Mouse (Mus musculus) lung, postnatal 36 days (tissue): ENCODE results near the gene Dazap2.

Source experiments
- DNase-seq: peaks from one replicate; pipeline ENCODE4 v3.0.0; 2022; ENCODE audit warnings: mixed read lengths

The Dazap2 gene

DNA sequence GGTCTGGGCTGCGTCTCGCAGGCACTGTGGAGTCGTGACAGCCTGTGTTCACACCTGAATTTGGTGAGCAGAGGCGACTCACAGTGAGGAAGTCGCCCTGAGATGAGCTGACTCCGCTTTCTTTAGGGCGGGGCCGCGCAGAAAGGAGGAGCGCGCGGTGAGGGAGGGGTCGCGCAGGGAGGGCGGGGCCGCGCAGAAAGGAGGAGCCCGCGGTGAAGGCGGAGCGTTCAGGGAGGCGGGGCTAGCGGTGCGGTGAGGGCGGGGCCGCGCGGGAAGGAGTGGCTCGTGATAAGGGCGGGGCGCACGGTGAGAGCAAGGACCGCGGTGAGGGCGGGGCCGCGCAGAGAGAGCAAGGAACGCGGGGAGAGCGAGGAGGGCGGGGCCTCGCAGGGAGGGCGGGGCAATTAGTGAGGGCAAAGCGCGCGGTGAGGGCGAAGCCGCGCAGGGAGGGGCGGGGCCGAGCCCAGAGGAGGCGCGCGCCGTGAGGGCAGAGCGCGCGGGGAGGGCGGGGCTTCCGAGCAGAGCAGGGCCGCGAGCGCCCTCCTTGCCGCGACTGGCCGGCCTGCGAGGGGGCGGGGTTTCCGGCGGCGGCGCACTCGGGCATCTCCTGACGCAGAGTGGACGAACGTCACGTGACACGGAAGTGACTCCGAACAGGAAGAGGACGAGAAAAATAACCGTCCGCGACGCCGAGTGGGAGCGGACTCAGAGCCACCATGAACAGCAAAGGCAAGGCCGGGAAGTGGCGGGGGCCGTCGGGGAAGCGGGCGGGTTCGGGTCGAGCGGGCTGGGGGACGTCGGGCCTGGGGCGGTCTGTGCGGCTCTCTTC, at the start of gene Dazap2:
TSS of gene Dazap2 (plus strand) at position 354 of the 829 bp plus-strand sequence.
- peak; percentile 99 for DNase-seq

DNA sequence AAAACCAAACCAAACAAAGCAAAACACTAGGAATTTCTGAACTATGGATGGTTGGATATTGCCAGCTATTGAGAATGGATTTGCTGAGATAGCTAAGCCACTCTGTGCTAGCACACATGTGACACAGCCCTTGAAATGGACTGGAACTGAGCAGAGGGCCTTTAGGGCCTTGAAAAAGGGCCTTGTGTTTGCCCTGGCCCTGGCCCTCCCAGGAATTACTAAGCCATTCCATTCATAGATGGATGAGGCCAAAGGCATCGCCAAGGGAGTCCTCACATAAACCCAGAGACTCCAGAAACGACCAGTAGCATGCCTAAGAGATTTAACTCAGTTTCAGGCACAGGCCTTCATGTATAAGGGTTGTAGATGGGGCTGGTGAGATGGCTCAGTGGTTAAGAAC, 48.6 kb upstream of the Dazap2 start:
- DNase-seq, result no peak

DNA sequence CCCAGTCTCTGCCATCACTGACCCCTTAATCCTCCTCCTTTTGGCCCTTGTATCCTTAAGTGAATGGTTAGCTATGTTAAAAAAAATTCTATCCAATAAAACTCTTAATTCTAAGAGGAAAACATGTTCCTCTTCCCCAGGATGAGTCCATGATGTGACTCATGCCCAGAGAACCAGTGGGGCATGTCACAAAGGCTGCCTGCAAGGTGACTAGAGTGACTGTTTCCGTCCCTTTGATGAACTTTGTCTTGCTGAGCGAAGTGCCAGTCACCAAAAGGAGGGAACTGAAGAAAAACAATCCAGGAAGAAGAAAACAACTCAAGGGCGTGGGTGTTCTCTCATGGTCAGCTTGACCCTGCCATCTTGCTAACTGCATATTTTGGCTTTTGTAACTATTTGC, 45.9 kb upstream of the Dazap2 start:
- no peak for DNase-seq

DNA sequence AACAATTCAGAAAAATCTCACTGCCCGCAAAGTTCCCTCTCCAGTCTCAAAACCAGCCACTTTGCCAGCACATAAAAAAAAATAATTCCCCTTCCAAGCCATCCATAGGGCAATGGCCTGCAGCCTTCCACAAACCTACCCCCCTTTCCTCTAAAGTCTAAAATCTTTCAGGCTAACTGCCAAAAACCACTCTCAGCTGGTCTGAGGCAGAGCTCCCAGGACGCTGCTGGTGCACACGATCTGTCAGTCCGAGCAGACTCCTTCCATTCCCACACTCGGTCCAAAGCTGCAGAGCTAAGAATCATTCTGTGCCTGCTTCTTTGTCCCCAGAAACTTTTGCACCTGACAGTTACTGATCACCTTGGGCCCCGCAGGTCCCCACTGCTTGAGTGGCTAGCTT, 41.2 kb upstream of the Dazap2 start:
- no peak for DNase-seq

DNA sequence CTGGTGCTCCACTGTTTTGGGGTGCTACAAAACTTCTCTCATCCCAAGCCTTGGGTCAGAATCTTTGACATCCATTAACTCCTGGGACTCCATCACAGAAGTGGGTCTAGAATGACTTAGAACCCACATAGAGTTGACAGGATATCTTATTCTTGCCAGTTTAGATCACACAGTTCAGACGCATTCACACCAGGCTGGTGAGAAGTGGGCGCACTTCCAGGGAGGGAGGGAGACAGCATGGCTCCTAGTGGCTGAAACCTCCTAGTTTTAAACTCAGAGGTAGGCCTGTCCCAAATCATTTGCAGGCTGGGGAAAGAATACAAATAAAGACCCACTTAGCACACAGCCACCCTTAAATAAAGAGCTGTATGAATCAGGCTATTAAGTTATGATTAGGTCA, 40.8 kb upstream of the Dazap2 start:
- no peak for DNase-seq

DNA sequence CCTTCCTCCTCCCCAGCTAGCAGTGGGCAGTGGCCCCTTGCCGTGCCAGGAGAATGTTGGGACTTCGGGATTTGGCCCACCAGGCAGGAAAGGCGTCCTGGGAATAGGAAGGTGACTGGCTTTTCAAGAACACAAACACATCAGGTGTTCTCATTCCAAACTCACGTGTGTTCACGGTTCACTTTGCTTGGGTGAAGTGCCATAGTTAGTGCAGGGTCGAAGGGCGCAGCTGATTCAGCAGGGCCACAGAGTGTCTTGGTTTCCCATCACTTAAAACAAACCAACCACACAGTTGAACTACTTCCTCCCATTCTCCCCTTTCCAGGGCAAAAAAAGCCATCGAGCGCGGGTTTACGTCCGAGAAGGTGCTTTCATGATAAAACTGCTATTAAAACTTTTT, 39.8 kb upstream of the Dazap2 start:
- no peak for DNase-seq

DNA sequence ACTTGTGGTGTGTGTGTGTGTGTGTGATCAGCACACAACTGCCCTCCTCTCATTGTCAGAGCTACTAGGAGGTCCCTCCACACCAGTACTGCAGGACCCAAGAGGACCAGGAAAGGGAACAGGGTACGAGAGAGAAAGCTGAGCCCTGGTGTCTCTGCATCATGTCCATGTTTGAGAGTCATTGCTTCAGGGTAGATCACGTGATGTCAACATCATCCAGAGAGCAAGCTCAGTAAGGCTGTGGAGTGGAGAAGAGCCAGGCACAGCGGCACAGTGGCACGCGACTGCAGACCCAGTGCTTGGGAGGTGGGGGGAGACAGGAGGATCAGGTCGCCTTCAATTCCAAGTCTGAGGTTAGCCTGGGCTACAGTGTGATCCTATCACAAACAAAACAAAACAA, 38.8 kb upstream of the Dazap2 start:
- DNase-seq, result no peak

DNA sequence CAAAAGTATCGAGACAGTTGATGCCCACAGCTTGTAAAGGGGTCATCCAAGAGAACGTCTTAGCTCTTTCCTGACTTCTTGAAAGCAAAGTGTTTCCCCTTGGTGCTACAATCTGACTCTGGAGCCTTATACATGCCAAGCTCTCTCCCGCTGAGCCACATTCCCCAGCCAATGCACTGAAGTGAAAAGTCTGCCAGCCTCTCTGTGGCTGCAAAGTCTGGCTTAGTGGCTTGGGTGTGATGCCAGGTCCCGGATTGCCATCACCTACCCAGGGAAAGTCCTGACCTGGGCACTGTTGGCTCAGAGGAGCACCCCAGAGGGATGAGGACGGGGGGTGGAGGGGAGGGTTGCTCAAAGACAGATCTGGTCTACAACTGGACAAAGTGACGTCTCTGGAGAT, 38.3 kb upstream of the Dazap2 start:
- no peak for DNase-seq

DNA sequence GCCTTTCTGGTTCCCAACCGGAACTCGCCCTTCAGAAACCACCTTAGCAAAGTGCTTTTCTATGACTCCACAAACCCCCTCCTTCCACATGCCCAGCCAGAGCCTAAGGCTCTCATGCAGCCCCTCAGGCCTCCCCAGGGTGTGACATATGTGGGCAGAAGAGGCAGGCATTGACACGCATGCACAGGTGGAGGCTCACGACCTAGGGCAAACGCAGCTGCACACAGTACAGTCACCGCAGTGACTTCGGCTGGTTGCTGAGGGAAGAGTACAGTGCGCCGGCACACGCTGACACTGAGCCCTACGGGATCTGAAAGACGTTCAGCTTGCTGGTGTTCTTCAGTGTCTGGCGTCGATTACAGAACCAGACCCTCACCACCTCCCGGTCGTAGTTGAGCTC, 37.2 kb upstream of the Dazap2 start:
- DNase-seq, result no peak

DNA sequence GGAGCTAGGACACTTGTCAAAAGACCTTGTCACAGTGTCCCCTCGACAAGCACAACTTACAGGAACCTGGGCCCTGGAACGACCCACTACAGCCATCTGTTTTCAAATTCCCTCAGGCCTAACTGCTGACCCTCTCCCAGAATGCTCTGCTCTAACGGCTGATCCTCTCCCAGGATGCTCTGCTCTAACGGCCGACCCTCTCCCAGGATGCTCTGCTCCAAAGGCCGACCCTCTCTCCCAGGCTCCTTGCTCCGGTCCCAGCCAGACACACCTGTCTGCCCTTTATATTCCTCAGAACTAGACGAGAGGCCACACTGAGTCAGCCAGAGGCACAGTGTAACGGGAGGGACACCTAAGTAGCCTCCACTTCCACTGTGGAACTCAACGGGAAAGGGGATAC, 35.0 kb upstream of the Dazap2 start:
- no peak for DNase-seq

DNA sequence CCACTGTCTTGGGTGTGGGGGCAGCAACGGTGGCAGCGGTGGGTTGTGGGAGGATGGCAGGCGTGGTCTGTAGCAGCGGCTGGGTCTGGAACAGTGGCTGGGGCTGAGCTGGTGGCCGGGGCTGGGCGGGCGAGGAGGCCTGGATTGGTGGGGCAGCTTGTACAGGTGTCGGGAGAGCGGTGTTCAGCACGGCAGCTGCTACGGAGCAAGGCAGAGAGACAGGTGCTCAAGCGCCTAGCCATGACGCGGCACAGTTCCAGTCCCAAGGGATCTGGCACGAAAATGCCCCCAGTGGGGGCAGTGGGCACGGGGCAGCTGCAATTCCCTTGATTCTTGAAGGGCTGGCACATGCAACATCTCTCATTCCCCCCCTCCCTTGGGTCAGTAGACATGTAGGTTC, 29.2 kb upstream of the Dazap2 start:
- no peak for DNase-seq

DNA sequence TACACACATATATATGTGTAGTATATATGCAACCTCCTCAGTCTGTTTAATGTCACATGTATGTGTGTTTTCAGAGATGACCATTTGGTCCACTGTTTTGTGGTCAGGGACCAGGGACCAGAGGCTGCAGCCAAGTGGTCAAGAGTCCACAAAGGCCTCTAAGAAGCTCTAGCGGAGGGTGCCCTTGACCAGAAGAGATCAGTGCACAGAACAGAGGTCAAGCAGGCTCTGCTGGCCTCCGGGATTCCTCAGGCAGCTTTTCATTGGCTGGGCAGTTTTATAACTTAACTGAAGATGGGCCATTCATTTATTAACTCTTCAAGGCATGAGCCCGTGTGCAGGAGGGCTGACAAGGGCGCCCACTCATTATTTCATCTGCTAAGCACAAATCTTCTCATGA, 28.0 kb upstream of the Dazap2 start:
- no peak for DNase-seq

DNA sequence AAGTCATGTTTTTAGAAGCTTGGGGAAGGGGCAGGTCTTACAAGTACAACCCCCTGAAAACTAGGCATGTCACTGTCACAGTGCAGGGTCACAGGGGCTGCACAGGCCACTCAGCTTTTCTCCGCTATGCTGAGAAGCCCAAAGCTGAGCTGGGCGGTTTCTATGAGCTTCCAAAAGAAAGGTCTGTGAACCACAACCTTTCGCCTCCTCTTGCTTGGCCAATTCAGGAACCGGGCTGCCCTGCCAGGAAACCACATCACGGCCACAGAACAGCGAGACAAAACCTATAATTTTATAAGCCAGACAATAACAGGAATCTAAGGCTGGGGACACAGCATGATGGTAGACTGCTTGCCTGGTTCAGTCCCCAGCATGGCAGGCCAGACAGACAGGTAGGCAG, 26.9 kb upstream of the Dazap2 start:
- no peak for DNase-seq

DNA sequence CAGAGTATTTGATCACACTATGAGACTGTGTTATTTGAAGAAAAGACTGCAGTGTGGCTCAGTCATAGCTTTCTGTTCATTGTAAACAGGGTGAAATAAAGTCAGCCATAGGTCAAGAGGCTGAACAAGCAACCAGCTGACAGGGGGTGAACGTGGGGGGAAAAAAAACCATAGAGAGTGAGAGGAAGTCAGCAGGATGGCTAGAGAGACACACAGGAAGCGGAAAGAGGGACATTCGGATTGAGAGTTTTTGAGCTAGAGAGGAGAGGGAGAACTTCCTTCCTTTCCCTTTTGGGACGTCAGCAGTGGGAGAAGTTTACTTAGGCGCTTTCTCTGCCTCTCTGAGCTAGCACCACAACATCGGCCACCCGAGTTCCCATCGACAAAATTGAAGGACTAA, 24.7 kb upstream of the Dazap2 start:
- peak; percentile 37 for DNase-seq

DNA sequence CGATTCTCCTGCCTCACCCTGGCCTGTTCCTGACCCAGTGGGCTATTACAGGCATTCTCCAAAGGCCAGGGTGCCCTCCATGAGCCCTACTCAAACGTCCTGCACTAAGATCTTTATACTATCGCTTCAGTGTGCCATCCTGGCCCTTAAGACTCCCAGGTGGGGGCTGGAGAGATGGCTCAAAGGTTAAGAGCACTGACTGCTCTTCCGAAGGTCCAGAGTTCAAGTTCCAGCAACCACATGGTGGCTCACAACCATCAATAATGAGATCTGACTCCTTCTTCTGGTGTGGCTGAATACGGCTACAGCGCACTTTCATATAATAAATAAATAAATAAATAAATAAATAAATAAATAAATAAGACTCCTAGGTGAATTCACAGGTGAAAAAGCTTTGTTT, 22.3 kb upstream of the Dazap2 start:
- DNase-seq, result no peak

DNA sequence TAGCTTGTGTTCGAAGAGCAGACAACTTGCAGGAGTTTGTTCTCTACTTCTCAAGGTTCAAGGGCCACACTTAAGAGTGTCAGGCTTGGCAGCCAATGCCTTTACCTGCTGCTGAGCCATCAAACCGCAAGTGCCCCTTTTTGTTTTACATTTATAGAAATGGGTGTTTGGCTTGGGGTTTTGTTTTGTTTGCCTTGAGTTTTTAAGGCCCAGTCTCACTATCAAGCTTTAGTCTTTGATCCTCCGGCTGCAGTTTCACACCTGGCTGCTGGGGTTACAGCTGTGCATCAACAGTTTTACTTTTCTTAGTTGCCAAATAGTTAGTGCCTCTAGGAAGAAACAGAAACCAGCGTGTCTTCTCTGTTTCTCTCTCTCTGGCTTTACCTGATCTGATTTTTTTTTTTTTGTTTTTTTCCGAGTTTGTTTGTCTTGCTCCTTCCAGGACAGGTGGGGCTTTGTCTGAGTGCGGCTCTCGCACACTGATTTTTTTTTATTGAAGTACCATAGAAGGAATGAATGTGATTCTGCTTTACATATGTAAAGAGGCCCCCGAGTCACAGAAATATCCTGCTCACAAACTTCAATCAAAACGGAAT, 16.8 kb upstream of the Dazap2 start:
- DNase-seq, result peak; percentile 81

DNA sequence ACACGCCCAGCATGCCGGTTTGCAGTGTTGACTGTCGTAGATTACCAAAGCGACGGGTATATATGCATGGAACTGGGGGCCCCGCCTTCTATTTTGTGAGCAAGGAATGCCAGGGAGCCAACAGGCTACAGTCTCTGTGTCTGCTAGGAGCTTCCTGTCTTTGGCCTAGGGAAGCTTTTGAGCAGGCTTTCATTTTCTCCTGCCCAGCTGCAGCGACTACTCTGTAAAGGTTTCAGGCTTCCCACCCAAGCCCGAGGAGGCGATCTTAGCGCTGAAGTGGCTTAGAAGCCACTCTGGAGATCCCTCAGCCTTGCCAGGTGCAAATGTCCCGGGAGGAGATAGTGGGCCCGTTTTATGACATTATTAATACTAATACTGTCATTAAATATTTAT, 16.3 kb upstream of the Dazap2 start:
- peak; percentile 78 for DNase-seq

DNA sequence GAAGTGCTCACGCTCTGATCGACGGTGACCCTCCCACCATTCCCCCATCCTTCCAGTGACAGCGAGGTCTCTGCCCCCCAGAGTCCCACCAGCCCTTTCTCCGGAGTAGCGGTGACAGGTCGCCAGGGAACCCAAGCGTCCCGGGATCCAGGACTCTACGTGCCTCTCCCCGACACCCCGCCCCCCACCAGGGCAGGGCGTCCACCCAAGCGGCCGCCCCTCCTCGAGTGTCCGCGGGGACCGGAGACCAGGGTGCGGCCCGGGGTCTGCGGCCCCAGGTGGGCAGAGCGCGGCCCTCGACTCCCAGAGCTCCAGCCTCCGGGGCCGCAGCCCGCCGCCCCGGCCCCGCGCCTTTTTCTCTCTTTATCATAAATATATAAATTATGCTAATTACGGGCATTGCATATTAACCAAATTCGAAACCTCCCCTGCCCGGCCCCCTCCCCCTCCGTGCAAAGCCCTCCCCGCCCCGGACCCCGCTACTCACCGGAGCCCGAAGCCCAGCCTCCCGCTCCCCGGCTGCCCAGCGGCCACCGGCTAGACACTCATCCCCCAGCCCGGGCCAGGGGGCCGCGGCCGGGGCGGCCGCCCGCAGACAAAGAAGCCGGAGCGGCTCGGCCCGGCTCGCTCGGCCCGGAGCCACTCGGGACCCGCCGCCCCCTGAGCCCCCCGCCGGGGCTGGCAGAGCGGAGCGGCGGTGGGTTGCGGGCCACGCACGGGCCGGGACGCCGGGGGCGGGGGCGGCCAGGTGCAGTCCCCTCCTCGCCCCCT, 15.7 kb upstream of the Dazap2 start, which contains the start of gene Pou6f1:
TSS of gene Pou6f1 (minus strand) at position 709 of the 771 bp plus-strand sequence.
- peak; percentile 65 for DNase-seq

DNA sequence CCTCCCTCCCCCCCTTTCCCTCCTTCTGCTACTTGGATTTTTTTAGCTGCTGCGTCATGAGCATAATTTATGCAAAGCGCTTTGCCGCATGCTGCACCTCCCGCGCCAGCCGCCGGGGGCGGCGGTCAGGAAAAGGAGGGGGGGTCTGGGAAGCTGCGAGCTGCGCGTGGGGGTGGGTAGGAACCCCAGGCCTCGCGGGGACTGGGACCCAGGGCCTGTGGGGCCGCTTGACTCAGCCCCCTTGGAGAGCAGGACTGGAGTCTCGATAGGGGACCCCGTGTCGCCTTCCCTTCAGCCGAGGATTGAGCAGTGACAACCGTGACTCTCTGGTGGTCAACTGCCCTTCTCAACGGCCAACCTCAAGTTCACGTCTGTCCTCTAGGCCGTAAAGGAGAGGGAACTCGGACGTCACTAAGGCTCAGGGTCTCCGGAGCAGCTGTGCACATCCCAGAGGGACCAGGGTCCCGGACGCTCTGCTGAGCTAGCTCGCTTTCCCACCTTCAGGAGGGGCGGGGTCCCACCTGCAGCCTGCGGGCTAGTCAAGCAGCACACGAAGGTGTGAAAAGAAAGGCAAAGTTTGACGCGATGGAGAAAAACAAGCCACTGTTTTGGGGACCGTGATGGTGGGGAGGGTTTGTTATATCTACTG, 15.0 kb upstream of the Dazap2 start:
- DNase-seq, result peak; percentile 86

DNA sequence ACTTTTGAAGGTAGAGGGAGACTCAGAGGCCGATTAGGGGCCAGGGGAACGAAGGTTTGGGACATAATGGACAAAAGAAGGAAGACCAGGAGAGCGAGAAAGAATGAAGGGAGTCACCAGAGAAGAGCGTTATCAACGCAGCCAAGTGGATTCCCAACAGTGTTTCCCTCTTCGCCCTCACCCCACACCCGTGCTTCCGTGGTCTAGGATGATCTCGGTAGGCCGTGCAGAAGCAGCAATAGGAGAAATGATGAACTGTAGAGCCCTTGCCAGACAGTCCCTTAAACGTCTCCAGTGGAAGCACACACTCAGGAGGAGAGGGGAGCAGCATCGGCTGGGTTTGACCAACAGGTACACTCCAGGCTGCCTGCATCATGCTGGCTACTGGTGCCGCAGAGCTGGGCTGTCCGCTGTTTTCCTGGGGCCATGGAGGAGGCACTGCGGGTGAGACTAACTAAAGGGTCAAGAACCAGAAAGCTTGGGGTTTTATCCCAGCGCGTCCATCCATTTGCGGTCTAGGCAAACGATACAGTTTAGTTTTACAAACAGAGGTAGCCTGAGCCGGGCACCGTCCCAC, 14.4 kb upstream of the Dazap2 start:
- DNase-seq, result no peak

DNA sequence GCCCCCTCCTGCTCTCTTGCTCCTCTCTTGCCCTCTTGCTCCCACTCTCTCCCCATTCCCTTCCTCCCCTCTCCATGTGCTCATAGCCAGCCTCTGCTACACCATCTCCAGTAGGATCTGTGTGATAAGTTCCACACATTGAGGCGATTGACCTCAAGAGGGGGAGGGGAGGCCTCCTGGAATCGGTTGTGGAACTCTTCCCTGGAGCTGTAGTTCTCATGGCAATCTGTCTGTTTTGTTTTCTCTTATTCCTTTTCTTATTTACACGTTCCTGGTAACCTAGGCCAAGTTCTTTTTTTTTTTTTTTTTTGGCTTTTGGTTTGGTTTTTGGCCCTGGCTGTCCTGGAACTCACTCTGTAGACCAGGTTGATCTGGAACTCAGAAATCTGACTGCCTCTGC, 13.5 kb upstream of the Dazap2 start:
- DNase-seq, result no peak

DNA sequence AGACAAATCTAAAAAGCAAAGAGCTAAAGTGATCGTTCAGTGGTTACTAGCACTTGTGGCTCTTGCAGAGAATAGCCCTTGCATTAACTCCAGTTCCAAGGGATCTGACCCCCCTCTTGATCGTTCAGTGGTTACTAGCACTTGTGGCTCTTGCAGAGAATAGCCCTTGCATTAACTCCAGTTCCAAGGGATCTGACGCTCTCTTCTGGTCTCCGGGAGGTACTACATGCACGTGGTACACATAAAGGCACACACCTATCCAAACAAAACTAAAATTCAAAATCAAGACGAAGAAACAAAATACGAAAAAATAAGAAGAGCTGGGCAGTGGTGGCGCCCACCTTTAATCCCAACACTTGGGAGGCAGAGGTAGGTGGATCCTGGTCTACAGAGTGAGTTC, 8.5 kb upstream of the Dazap2 start:
- DNase-seq, result peak; percentile 50

DNA sequence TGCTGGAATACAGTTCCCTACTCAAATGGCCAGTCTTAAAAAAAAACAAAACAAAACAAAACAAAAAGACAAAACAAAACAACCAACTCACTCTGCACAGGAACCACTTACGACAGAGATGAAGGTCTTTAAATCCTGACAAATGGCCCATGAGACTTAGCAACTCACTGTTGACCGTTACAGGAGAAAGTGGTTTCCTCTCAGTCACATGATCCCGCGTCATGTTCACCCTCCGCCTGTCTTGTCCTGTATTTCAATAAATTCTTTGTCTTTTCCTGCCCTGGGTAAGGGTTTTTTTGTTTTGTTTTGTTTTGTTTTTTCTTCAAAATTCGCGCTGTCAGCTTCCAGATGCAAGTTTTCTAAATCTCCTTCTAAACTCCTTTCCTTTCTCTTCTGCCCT, 3.2 kb upstream of the Dazap2 start:
- DNase-seq, result no peak
